Mouse (Mus musculus) left cerebral cortex, postnatal 36 days (tissue): ENCODE data around the gene Fras1. TPM values are rescaled to one million over a fixed set of nuclear protein-coding genes. Genes with fewer than 3 reads are reported as not detected.

Experiments
- DNase-seq, 2 experiments: peaks; one replicate each; pipeline ENCODE4 v3.0.0; 2021 to 2022; ENCODE audit warnings: low spot score in 2 of 2, mixed read lengths in 1 of 2
- intact Hi-C: fragments of 180-260 bp; cut with DNase I; formaldehyde crosslinking; loops from one replicate; pipeline ENCODE4 v1.15.1; 2025
- total RNA-seq, 2 experiments: library from RNA; stranded (reverse); gene quantifications; 2 replicates each; pipeline ENCODE4 v1.2.3; 2021

Fras1 gene
- total RNA-seq, 2 experiments from 2014 or later, result 18.1 to 29.3 TPM

DNA sequence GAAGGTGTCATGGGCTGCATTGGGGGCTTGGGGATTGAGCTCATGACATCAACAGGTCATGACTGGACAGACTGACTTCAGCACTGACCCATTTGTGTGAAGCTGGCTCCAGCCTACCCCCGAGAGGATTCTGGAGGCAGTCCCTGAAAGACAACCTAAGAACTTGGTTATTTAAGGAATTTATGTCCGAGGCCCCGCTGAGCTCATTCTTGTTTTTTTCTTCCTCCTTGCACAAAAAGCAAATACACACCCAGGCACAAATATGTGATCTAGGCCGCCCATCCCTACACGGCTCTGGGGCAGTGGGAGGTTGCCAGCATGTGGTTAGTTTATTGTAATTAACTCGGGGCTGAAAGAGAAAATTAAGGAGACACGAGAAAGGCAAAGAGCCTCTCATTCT, 428.4 kb downstream of the Fras1 start:
- intact Hi-C loops, result no loop called here
- no peak for DNase-seq

DNA sequence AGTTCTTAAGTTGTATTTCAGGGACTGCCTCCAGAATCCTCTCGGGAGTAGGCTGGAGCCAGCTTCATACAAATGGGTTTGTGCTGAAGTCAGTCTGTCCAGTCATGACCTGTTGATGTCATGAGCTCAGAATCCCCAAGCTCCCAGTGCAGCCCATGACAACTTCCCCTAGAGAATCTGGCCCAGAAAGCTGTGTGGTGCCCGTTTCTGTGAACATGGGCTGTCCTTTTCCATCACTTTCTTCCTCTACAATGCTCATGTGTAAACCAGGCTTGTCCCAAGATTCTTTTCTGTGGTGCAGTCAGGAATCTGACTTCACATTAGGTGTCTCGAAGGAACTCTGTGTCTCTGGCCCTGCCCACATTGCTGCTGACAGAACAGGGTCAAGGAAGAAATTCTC, 429.3 kb downstream of the Fras1 start:
- intact Hi-C loops, result no loop called here
- no peak for DNase-seq

DNA sequence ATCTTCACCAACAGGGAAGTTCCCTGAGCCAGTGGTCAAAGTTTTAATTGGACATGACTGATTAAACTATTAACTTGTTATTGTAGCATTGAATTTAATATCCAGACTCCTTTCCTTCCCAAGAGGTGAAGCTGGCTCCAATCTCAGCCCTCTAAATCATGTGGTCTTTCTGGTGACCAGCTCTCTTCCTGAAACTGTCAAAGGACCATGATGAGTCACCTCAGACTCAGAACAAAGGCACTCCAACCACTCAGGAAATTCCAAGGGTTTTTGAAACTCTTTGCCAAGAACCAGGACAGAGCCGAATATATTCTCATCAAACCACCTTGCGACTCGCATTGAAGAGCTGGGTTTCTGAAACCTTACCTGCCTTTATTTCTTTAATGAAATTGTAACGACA, 430.5 kb downstream of the Fras1 start:
- no peak for DNase-seq
- intact Hi-C loops, result no loop called here

DNA sequence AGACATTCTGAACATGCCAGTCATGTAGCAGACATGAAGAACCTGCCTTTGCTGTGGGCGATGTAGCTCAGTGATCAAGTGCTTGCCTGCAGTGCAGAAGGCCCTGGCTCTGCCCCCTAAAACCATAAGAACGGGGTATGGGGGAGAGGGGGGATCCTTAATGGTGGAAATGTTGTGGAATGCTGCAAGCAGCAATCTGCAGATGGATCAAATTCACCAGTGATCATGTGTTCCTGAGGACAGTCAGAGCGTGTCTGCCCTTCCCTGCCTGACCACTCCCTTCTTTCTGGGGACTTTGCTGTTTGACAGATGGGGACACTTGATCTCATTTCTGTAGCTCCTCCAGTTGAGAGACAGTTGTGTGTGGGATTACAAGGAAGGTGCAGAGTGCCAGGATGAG, 431.1 kb downstream of the Fras1 start:
- DNase-seq, result no peak
- intact Hi-C loops, result no loop called here

DNA sequence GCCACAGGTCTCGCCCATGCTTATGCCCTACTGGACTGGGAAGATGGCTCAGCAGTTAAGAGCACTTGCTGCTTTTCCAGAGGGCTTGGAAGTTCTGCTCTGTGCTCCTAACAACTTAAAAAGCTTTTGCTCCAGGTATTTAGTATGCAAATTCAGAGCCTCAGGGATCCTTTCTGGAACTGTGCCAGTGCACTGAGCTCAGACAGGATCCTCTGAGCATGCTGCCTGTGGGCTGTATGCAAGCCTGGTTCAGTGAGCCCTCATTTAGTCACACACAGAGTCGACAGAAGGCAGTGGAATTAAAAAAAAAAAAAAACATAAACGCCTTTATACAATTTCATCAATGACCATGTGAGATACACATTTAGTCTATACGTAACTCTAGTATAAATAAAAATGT, 436.9 kb downstream of the Fras1 start:
- peak in 1 of 2 experiments; percentile 15 for DNase-seq
- intact Hi-C loops, result no loop called here

DNA sequence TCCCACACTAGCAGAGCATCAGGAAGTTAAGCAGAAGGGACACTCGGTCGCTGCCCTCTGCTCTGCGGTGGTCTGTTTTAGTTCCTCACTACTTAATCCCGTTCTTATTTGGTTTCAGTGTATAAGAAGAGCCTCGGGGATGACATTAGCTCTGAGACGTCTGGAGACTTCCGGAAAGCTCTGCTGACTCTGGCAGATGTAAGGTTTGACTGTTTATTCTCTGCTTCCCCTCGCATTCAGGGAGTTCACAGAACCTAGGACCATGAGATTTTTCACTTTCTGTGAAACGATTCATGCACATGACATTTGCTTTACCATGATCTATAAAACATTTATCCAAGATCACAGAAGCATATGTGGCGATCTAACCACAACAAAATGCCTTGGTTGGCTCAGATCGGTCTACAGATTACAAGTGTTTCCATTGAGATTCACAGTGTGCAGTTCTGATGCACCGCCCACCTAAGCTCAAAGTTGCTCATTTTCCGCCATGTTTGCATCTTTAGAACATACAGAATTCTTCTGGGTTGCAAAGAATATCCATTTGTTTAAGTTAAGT, 451.1 kb downstream of the Fras1 start:
- DNase-seq, result no peak
- intact Hi-C loops, result no loop called here

DNA sequence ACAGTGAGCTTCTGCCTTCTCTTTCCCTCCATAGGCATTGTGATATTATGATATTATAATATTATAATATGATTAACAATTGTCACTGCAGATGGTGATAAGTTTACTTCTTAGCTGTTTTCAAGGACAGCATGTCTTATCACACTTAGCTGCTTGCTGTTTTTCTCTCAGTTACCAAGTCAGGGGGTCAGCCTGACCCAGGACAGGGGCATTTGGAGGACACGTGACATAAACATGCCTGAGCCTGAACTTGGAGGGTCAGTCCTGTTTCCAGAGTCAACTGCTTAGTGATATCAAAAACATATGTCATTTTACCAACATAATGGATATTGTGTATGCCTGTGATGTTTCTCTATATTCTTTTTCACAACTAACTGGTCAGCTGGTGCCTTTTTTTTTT, 453.4 kb downstream of the Fras1 start:
- intact Hi-C loops, result no loop called here
- no peak for DNase-seq

Other genes with a start within 250 kb of the Fras1 start
- 10 to 100 TPM; 59.9 to 86.1 TPM for gene Cnot6l, start 209.8 kb upstream of the Fras1 start, total RNA-seq
- gene Mrpl1, start 164.5 kb upstream of the Fras1 start, total RNA-seq, result 10 to 100 TPM; 11.5 to 16.1 TPM